Mouse (Mus musculus): Measurements from ENCODE around the gene Aldh16a1. TPM values are rescaled to one million over a fixed set of nuclear protein-coding genes. Genes with fewer than 3 reads are reported as not detected.
A peak's percentile ranks its signal among the peaks of the same experiment; 100 is the strongest.

The Aldh16a1 gene
- polyA plus RNA-seq, 1 experiment, result 12.8 TPM

GRCm38 (mm10) chr7:45172974-45173373 lies 18.6 kb upstream of the Aldh16a1 start:
- TF ChIP-seq POLR2A (IDR thresholded peaks at IDR 0.05; ENCODE audit: control insufficient read depth, low read depth, low read length), result no peak
- peak; percentile 45; the same call in 1 of the 2 replicates for TF ChIP-seq CTCF (IDR thresholded peaks at IDR 0.05; ENCODE audit: control insufficient read depth, insufficient read depth, insufficient replicate concordance, low read depth, low read length)
- H3K27me3 ChIP-seq (ENCODE audit: control insufficient read depth, insufficient read depth, low read length), result no peaks in the 10 kb centered on the region; the same call in 1 of the 2 replicates
- peaks cover 36% of the 10 kb centered on the region for H3K4me1 ChIP-seq (ENCODE audit: control insufficient read depth, insufficient read depth, low read length)
- no peaks in the 10 kb centered on the region for H3K36me3 ChIP-seq (ENCODE audit: control insufficient read depth, insufficient read depth, low read length)
- peak overlapping the region; percentile 80 for H3K4me3 ChIP-seq (ENCODE audit: control insufficient read depth, low read depth, low read length)
- no peak overlapping the region for H3K27ac ChIP-seq (ENCODE audit: control insufficient read depth, insufficient read depth, low read depth, low read length)

- Histone ChIP-seq H3K27me3 (ENCODE audit: control insufficient read depth, insufficient read depth, low read length) (no peaks in the 10 kb centered on the region), H3K4me3 (ENCODE audit: control insufficient read depth, low read depth, low read length) (peak overlapping the region; percentile 30), H3K27ac (ENCODE audit: control insufficient read depth, insufficient read depth, low read depth, low read length) (no peak overlapping the region), H3K4me1 (ENCODE audit: control insufficient read depth, insufficient read depth, low read length) (peaks cover 29% of the 10 kb centered on the region), H3K36me3 (ENCODE audit: control insufficient read depth, insufficient read depth, low read length) (no peaks in the 10 kb centered on the region)
- TF ChIP-seq CTCF (IDR thresholded peaks at IDR 0.05; ENCODE audit: control insufficient read depth, insufficient read depth, insufficient replicate concordance, low read depth, low read length), result no peak
- no peak for TF ChIP-seq POLR2A (IDR thresholded peaks at IDR 0.05; ENCODE audit: control insufficient read depth, low read depth, low read length)
These were observed 15.1 kb upstream of the Aldh16a1 start for GRCm38 (mm10) chr7:45169495-45169894.

GRCm38 (mm10) chr7:45168656-45169055 lies 14.3 kb upstream of the Aldh16a1 start:
- Histone ChIP-seq H3K4me3 (ENCODE audit: control insufficient read depth, low read depth, low read length) (peak overlapping the region; percentile 52), H3K27ac (ENCODE audit: control insufficient read depth, insufficient read depth, low read depth, low read length) (no peak overlapping the region), H3K4me1 (ENCODE audit: control insufficient read depth, insufficient read depth, low read length) (peaks cover 30% of the 10 kb centered on the region), H3K36me3 (ENCODE audit: control insufficient read depth, insufficient read depth, low read length) (no peaks in the 10 kb centered on the region), H3K27me3 (ENCODE audit: control insufficient read depth, insufficient read depth, low read length) (no peaks in the 10 kb centered on the region)
- TF ChIP-seq CTCF (IDR thresholded peaks at IDR 0.05; ENCODE audit: control insufficient read depth, insufficient read depth, insufficient replicate concordance, low read depth, low read length) (no peak), POLR2A (IDR thresholded peaks at IDR 0.05; ENCODE audit: control insufficient read depth, low read depth, low read length) (no peak)

GRCm38 (mm10) chr7:45167761-45168445 lies 13.5 kb upstream of the Aldh16a1 start:
- H3K4me3 ChIP-seq (ENCODE audit: control insufficient read depth, low read depth, low read length), result peak overlapping the region; percentile 52
- H3K4me1 ChIP-seq (ENCODE audit: control insufficient read depth, insufficient read depth, low read length), result peaks cover 31% of the 10 kb centered on the region
- H3K36me3 ChIP-seq (ENCODE audit: control insufficient read depth, insufficient read depth, low read length), result no peaks in the 10 kb centered on the region
- H3K27ac ChIP-seq (ENCODE audit: control insufficient read depth, insufficient read depth, low read depth, low read length), result no peak overlapping the region
- no peaks in the 10 kb centered on the region for H3K27me3 ChIP-seq (ENCODE audit: control insufficient read depth, insufficient read depth, low read length)
- TF ChIP-seq POLR2A (IDR thresholded peaks at IDR 0.05; ENCODE audit: control insufficient read depth, low read depth, low read length) (no peak), CTCF (IDR thresholded peaks at IDR 0.05; ENCODE audit: control insufficient read depth, insufficient read depth, insufficient replicate concordance, low read depth, low read length) (no peak)

GRCm38 (mm10) chr7:45166950-45167401 lies 12.6 kb upstream of the Aldh16a1 start:
- H3K27me3 ChIP-seq (ENCODE audit: control insufficient read depth, insufficient read depth, low read length), result no peaks in the 10 kb centered on the region
- H3K4me3 ChIP-seq (ENCODE audit: control insufficient read depth, low read depth, low read length), result no peak overlapping the region
- no peaks in the 10 kb centered on the region for H3K36me3 ChIP-seq (ENCODE audit: control insufficient read depth, insufficient read depth, low read length)
- TF ChIP-seq POLR2A (IDR thresholded peaks at IDR 0.05; ENCODE audit: control insufficient read depth, low read depth, low read length), result no peak
- TF ChIP-seq CTCF (IDR thresholded peaks at IDR 0.05; ENCODE audit: control insufficient read depth, insufficient read depth, insufficient replicate concordance, low read depth, low read length), result no peak
- H3K27ac ChIP-seq (ENCODE audit: control insufficient read depth, insufficient read depth, low read depth, low read length), result no peak overlapping the region
- peaks cover 27% of the 10 kb centered on the region for H3K4me1 ChIP-seq (ENCODE audit: control insufficient read depth, insufficient read depth, low read length)

- Histone ChIP-seq H3K27me3 (ENCODE audit: control insufficient read depth, insufficient read depth, low read length) (no peaks in the 10 kb centered on the region), H3K4me1 (ENCODE audit: control insufficient read depth, insufficient read depth, low read length) (peaks cover 27% of the 10 kb centered on the region), H3K27ac (ENCODE audit: control insufficient read depth, insufficient read depth, low read depth, low read length) (no peak overlapping the region), H3K36me3 (ENCODE audit: control insufficient read depth, insufficient read depth, low read length) (no peaks in the 10 kb centered on the region), H3K4me3 (ENCODE audit: control insufficient read depth, low read depth, low read length) (no peak overlapping the region)
- no peak for TF ChIP-seq CTCF (IDR thresholded peaks at IDR 0.05; ENCODE audit: control insufficient read depth, insufficient read depth, insufficient replicate concordance, low read depth, low read length)
These were observed 11.3 kb upstream of the Aldh16a1 start for GRCm38 (mm10) chr7:45165701-45166100.

GRCm38 (mm10) chr7:45164833-45165232 lies 10.4 kb upstream of the Aldh16a1 start:
- H3K4me3 ChIP-seq (ENCODE audit: control insufficient read depth, low read depth, low read length), result no peak overlapping the region
- no peak for TF ChIP-seq POLR2A (IDR thresholded peaks at IDR 0.05; ENCODE audit: control insufficient read depth, low read depth, low read length)
- no peak for TF ChIP-seq CTCF (IDR thresholded peaks at IDR 0.05; ENCODE audit: control insufficient read depth, insufficient read depth, insufficient replicate concordance, low read depth, low read length)
- H3K4me1 ChIP-seq (ENCODE audit: control insufficient read depth, insufficient read depth, low read length), result peaks cover 27% of the 10 kb centered on the region

More at GRCm38 (mm10) chr7:45164833-45165232, 10.4 kb upstream of the Aldh16a1 start:
- H3K27ac ChIP-seq (ENCODE audit: control insufficient read depth, insufficient read depth, low read depth, low read length), result no peak overlapping the region
- no peaks in the 10 kb centered on the region for H3K27me3 ChIP-seq (ENCODE audit: control insufficient read depth, insufficient read depth, low read length)
- no peaks in the 10 kb centered on the region for H3K36me3 ChIP-seq (ENCODE audit: control insufficient read depth, insufficient read depth, low read length)
